Mouse (Mus musculus) heart, embryonic 10.5 days (tissue): Measurements from ENCODE around the gene Gpr3. TPM values are rescaled to one million over a fixed set of nuclear protein-coding genes. Genes with fewer than 3 reads are reported as not detected.

Experiments used
- DNase-seq: peaks from one replicate; pipeline ENCODE4 v3.0.0-alpha.2; 2017; ENCODE audit warnings: low spot score
- H3K27ac ChIP-seq: fragments of 300-500 bp; sonication (generic); 2 replicates; pipeline ENCODE4 v1.5.1; 2016; ENCODE audit warnings: mild to moderate bottlenecking
- H3K27me3 ChIP-seq: fragments of 300-500 bp; sonication (generic); 2 replicates; pipeline ENCODE4 v1.6.1; 2016; ENCODE audit warnings: mild to moderate bottlenecking; ENCODE audit not compliant: poor library complexity, insufficient read depth, severe bottlenecking
- H3K36me3 ChIP-seq: fragments of 300-500 bp; sonication (generic); 2 replicates; pipeline ENCODE4 v1.6.1; 2016; ENCODE audit warnings: mild to moderate bottlenecking, moderate library complexity
- H3K4me1 ChIP-seq: fragments of 300-500 bp; sonication (generic); 2 replicates; pipeline ENCODE4 v1.6.1; 2016; ENCODE audit warnings: mild to moderate bottlenecking
- H3K4me3 ChIP-seq: fragments of 300-500 bp; sonication (generic); 2 replicates; pipeline ENCODE4 v1.5.1; 2016; ENCODE audit warnings: mild to moderate bottlenecking, moderate library complexity
- H3K9me3 ChIP-seq: fragments of 300-500 bp; sonication (generic); 2 replicates; pipeline ENCODE4 v1.6.1; 2016; ENCODE audit warnings: mild to moderate bottlenecking, moderate library complexity
- WGBS: fragments of 180-500 bp; shearing (Covaris S2); methylation state at CpG from one replicate; pipeline ENCODE4 v1.1.7; 2016; 5-methylcytosine and 5-hydroxymethylcytosine counted together
- polyA plus RNA-seq: library from polyadenylated mRNA; unstranded; fragments of >200 nt; fragmentation: Nextera tagmentation; extraction: Ambion mirVana; gene quantifications from 2 replicates; pipeline ENCODE4 v1.2.1, GENCODE M21; 2016

Gene Gpr3
- polyA plus RNA-seq, 1 experiment from 2014 or later, result 0.09 TPM

GRCm38 (mm10) chr4:133244289-133244688 lies 32.0 kb upstream of the Gpr3 start:
- Histone ChIP-seq H3K27ac (no peak overlapping the region), H3K27me3 (peaks cover 85% of the 10 kb centered on the region), H3K36me3 (no peaks in the 10 kb centered on the region), H3K4me1 (peaks cover 43% of the 10 kb centered on the region), H3K9me3 (no peaks in the 10 kb centered on the region), H3K4me3 (no peak overlapping the region)
- DNase-seq, result no peak
- WGBS, result 74% methylated on average over 1 of the region's 1 CpGs

- Histone ChIP-seq H3K27ac (peak overlapping the region; percentile 17; the same call in 1 of the 2 replicates), H3K4me3 (no peak overlapping the region), H3K27me3 (peaks cover 78% of the 10 kb centered on the region), H3K4me1 (peaks cover 43% of the 10 kb centered on the region), H3K9me3 (no peaks in the 10 kb centered on the region), H3K36me3 (no peaks in the 10 kb centered on the region)
- 43% methylated on average over 13 of the region's 13 CpGs for WGBS
- DNase-seq, result no peak
Observed at GRCm38 (mm10) chr4:133243538-133243937, 31.2 kb upstream of the Gpr3 start.

- Histone ChIP-seq H3K27ac (no peak overlapping the region), H3K27me3 (peaks cover 70% of the 10 kb centered on the region), H3K9me3 (no peaks in the 10 kb centered on the region), H3K36me3 (no peaks in the 10 kb centered on the region), H3K4me1 (peaks cover 39% of the 10 kb centered on the region), H3K4me3 (no peak overlapping the region)
- no peak for DNase-seq
- WGBS, result 64% methylated on average over 9 of the region's 9 CpGs
Observed at GRCm38 (mm10) chr4:133242710-133243109, 30.4 kb upstream of the Gpr3 start.

- H3K27ac ChIP-seq, result 0 out of 2 replicates have a peak overlapping the region, but pooled peaks have one; percentile 91
- no peak for DNase-seq
- peak overlapping the region; percentile 80 for H3K4me3 ChIP-seq
- H3K36me3 ChIP-seq, result no peaks in the 10 kb centered on the region
- peaks cover 62% of the 10 kb centered on the region for H3K27me3 ChIP-seq
- H3K9me3 ChIP-seq, result no peaks in the 10 kb centered on the region
- WGBS, result 23% methylated on average over 11 of the region's 11 CpGs
- H3K4me1 ChIP-seq, result peaks cover 32% of the 10 kb centered on the region
Observed at GRCm38 (mm10) chr4:133241910-133242309, 29.6 kb upstream of the Gpr3 start.

GRCm38 (mm10) chr4:133240934-133241908 lies 28.9 kb upstream of the Gpr3 start:
- no peaks in the 10 kb centered on the region for H3K9me3 ChIP-seq
- H3K27me3 ChIP-seq, result peaks cover 55% of the 10 kb centered on the region
- DNase-seq, result peak; percentile 97
- H3K27ac ChIP-seq, result peak overlapping the region; percentile 91
- peaks cover 32% of the 10 kb centered on the region for H3K4me1 ChIP-seq
- no peaks in the 10 kb centered on the region for H3K36me3 ChIP-seq
- peak overlapping the region; percentile 80 for H3K4me3 ChIP-seq
- WGBS, result under 1% methylated on average over 78 of the region's 78 CpGs

GRCm38 (mm10) chr4:133240490-133240921 lies 28.2 kb upstream of the Gpr3 start, which contains the start of gene Map3k6:
Gene Map3k6 (plus strand): TSS chr4:133240818.
- Histone ChIP-seq H3K27ac (peak within 1 kb of the TSS; percentile 91), H3K9me3 (no peaks in the 10 kb centered on the region), H3K4me1 (peaks cover 32% of the 10 kb centered on the region), H3K36me3 (no peaks in the 10 kb centered on the region), H3K27me3 (peaks cover 52% of the 10 kb centered on the region), H3K4me3 (peak within 1 kb of the TSS; percentile 80)
- DNase-seq, result peak; percentile 85
- WGBS, result 2% methylated on average over 16 of the region's 16 CpGs

GRCm38 (mm10) chr4:133237911-133238310 lies 25.6 kb upstream of the Gpr3 start:
- Histone ChIP-seq H3K9me3 (no peaks in the 10 kb centered on the region), H3K36me3 (no peaks in the 10 kb centered on the region), H3K4me3 (no peak overlapping the region), H3K27ac (peak overlapping the region; percentile 16; the same call in 1 of the 2 replicates), H3K27me3 (peaks cover 30% of the 10 kb centered on the region), H3K4me1 (peaks cover 26% of the 10 kb centered on the region)
- DNase-seq, result no peak
- 52% methylated on average over 4 of the region's 4 CpGs for WGBS

GRCm38 (mm10) chr4:133235415-133235814 lies 23.1 kb upstream of the Gpr3 start:
- H3K36me3 ChIP-seq, result no peaks in the 10 kb centered on the region
- no peaks in the 10 kb centered on the region for H3K9me3 ChIP-seq
- H3K27ac ChIP-seq, result no peak overlapping the region
- H3K27me3 ChIP-seq, result peaks cover 14% of the 10 kb centered on the region; the same call in 1 of the 2 replicates
- H3K4me1 ChIP-seq, result peaks cover 7% of the 10 kb centered on the region
- WGBS, result 82% methylated on average over 5 of the region's 5 CpGs
- no peak overlapping the region for H3K4me3 ChIP-seq
- no peak for DNase-seq

GRCm38 (mm10) chr4:133234771-133235170 lies 22.4 kb upstream of the Gpr3 start:
- H3K27me3 ChIP-seq, result peaks cover 9% of the 10 kb centered on the region; the same call in 1 of the 2 replicates
- H3K4me1 ChIP-seq, result peaks cover 4% of the 10 kb centered on the region; the same call in 1 of the 2 replicates
- H3K4me3 ChIP-seq, result no peak overlapping the region
- WGBS, result 52% methylated on average over 5 of the region's 5 CpGs
- no peaks in the 10 kb centered on the region for H3K9me3 ChIP-seq
- DNase-seq, result no peak
- H3K36me3 ChIP-seq, result no peaks in the 10 kb centered on the region
- H3K27ac ChIP-seq, result no peak overlapping the region

- 31% methylated on average over 10 of the region's 10 CpGs for WGBS
- Histone ChIP-seq H3K27me3 (peaks cover 4% of the 10 kb centered on the region; the same call in 1 of the 2 replicates), H3K4me3 (no peak overlapping the region), H3K9me3 (no peaks in the 10 kb centered on the region), H3K36me3 (no peaks in the 10 kb centered on the region), H3K27ac (0 out of 2 replicates have a peak overlapping the region, but pooled peaks have one; percentile 29), H3K4me1 (peaks cover 4% of the 10 kb centered on the region; the same call in 1 of the 2 replicates)
- no peak for DNase-seq
Observed at GRCm38 (mm10) chr4:133233285-133233976, 21.1 kb upstream of the Gpr3 start.

- WGBS, result 77% methylated on average over 8 of the region's 8 CpGs
- H3K27ac ChIP-seq, result no peak overlapping the region
- H3K27me3 ChIP-seq, result no peaks in the 10 kb centered on the region; the same call in 1 of the 2 replicates
- H3K4me3 ChIP-seq, result no peak overlapping the region
- DNase-seq, result no peak
- H3K9me3 ChIP-seq, result no peaks in the 10 kb centered on the region
- no peaks in the 10 kb centered on the region for H3K36me3 ChIP-seq
- H3K4me1 ChIP-seq, result peaks cover 4% of the 10 kb centered on the region; the same call in 1 of the 2 replicates
Observed at GRCm38 (mm10) chr4:133229582-133229981, 17.2 kb upstream of the Gpr3 start.

GRCm38 (mm10) chr4:133227636-133228035 lies 15.3 kb upstream of the Gpr3 start:
- Histone ChIP-seq H3K27me3 (peaks cover 15% of the 10 kb centered on the region), H3K4me3 (no peak overlapping the region), H3K27ac (no peak overlapping the region), H3K4me1 (0 out of 2 replicates have a peak, but pooled peaks cover 5% of the 10 kb centered on the region), H3K36me3 (no peaks in the 10 kb centered on the region), H3K9me3 (no peaks in the 10 kb centered on the region)
- no peak for DNase-seq
- 64% methylated on average over 8 of the region's 8 CpGs for WGBS
